Mouse (Mus musculus) kidney, embryonic 16.5 days (tissue): Measurements from ENCODE around the gene Leng8. TPM values are rescaled to one million over a fixed set of nuclear protein-coding genes. Genes with fewer than 3 reads are reported as not detected.

Experiments used
- ATAC-seq: fragments of 200-750 bp; cut with Nextera tagmentation; 2 replicates; pipeline ENCODE4 v1.8.0; 2017; ENCODE audit warnings: moderate TSS enrichment; ENCODE audit not compliant: low FRiP score, low TSS enrichment
- H3K27ac ChIP-seq: fragments of 300-500 bp; sonication (generic); 2 replicates; pipeline ENCODE4 v1.5.1; 2014; ENCODE audit warnings: low read length
- H3K27me3 ChIP-seq: fragments of 300-500 bp; sonication (generic); 2 replicates; pipeline ENCODE4 v1.6.1; 2014; ENCODE audit warnings: low read length, control low read depth, mixed read lengths; ENCODE audit not compliant: insufficient read depth
- H3K36me3 ChIP-seq: fragments of 300-500 bp; sonication (generic); 2 replicates; pipeline ENCODE4 v1.6.1; 2014; ENCODE audit warnings: low read length, control low read depth, mixed read lengths; ENCODE audit not compliant: insufficient read depth
- H3K4me1 ChIP-seq: fragments of 300-500 bp; sonication (generic); 2 replicates; pipeline ENCODE4 v1.6.1; 2014; ENCODE audit warnings: low read length, control low read depth, mixed read lengths; ENCODE audit not compliant: insufficient read depth
- H3K4me2 ChIP-seq: fragments of 300-500 bp; sonication (generic); replicated peaks from 2 replicates; pipeline ENCODE4 v1.6.1; 2014; ENCODE audit warnings: low read depth, low read length
- H3K4me3 ChIP-seq: fragments of 300-500 bp; sonication (generic); 2 replicates; pipeline ENCODE4 v1.5.1; 2014; ENCODE audit warnings: mild to moderate bottlenecking, low read length
- H3K9ac ChIP-seq: fragments of 300-500 bp; sonication (generic); replicated peaks from 2 replicates; pipeline ENCODE4 v1.6.1; 2014; ENCODE audit warnings: low read length
- H3K9me3 ChIP-seq: fragments of 300-500 bp; sonication (generic); 2 replicates; pipeline ENCODE4 v1.6.1; 2016; ENCODE audit warnings: low read length, control low read depth
- WGBS: fragments of 180-500 bp; shearing (Covaris S2); extraction: QIAGEN DNeasy Blood & Tissue Kit; methylation state at CpG from one replicate; pipeline ENCODE4 v1.1.7; 2014; 5-methylcytosine and 5-hydroxymethylcytosine counted together
- polyA plus RNA-seq: library from polyadenylated mRNA; unstranded; fragments of >200 nt; fragmentation: Nextera tagmentation; extraction: Ambion mirVana; gene quantifications from 2 replicates; pipeline ENCODE4 v1.2.1, GENCODE M21; 2015

Gene Leng8
- 59.7 and 74.2 TPM in 2 replicates for polyA plus RNA-seq

DNA sequence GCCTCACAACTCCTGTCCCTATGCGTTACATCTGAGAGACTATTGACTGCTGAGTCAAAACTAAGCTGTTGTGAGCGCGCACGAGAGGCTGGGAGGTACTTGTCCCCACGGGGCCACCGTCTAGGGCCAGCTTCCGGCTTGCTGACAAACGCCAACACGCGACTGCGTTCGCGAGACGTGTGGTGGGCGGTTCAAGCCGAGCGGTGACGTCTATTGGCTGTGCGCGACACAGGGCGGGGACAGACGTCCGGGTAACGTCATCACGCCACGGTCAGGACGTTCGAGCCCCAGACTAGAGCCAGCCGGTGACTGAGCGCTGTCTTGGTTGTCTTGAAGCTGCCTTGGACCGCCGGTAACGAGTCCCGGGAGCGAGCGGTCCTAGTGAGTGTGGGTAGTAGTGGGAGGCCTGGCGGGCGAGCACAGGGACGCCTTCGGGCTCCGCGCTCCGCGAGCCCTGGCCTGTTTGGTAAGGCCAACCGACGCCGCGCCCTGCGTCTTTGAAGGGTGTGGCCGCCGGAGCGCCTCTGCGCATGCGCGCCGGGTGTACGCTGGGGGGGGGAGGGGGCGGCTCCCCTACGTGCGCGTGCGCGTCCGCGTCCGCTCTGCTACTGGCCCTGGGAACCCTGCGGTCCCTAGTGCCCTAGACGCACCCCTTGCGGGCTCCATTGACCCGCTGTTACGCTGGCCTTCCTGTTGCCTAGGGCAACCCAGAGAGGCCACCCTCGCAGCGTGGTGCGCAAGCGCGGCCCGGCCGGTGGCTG lies at the start of gene Leng8:
TSS of gene Leng8 (plus strand) at position 269 of the 761 bp plus-strand sequence.
- Histone ChIP-seq H3K4me2 (peak within 1 kb of the TSS; percentile 85), H3K9me3 (no peaks in the 10 kb centered on the region), H3K27me3 (no peaks in the 10 kb centered on the region), H3K9ac (peak within 1 kb of the TSS; percentile 95), H3K4me3 (peak within 1 kb of the TSS; percentile 86), H3K27ac (peak within 1 kb of the TSS; percentile 96), H3K36me3 (peaks cover 34% of the 10 kb centered on the region), H3K4me1 (peaks cover 11% of the 10 kb centered on the region)
- WGBS, result 0% methylated on average over 74 of the region's 78 CpGs
- peak; percentile 99 for ATAC-seq

DNA sequence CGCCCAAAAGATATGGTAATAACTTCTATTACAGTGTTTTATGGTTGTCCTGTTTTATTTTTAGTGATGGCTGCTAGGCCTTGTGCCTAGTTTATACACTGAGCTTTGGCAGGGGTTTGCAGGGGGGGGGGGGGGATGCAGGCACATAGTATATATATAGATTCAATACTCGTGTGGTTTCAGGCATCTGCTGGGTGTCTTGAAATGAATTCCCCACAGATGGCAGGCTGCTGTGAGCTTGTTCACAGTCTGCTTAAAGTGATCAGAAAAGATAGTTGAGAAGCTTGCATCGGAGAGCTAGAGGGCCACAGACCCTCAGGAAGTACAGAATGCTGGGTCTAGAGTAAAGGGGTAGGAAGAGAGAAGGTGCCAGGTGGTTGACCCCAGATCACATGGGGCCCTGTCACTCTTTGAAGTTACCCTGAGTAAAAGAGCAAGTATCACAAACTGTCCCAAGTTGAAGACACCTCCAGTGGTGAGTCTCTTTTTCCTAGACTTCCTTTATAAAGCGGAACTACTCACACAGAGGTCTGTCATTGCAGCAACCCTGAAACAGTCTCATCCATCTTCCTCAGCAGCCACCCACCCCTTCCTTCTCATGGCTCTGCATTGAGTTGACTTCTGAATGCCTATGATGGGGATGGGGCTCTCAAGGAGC lies 49.5 kb upstream of the Leng8 start:
- H3K4me3 ChIP-seq, result no peak overlapping the region
- H3K36me3 ChIP-seq, result no peaks in the 10 kb centered on the region
- no peaks in the 10 kb centered on the region for H3K4me1 ChIP-seq
- no peaks in the 10 kb centered on the region for H3K9me3 ChIP-seq
- H3K27me3 ChIP-seq, result no peaks in the 10 kb centered on the region
- no peak overlapping the region for H3K27ac ChIP-seq
- no peak overlapping the region for H3K9ac ChIP-seq
- no peak for ATAC-seq
- H3K4me2 ChIP-seq, result no peak overlapping the region
- 76% methylated on average over 4 of the region's 4 CpGs for WGBS

DNA sequence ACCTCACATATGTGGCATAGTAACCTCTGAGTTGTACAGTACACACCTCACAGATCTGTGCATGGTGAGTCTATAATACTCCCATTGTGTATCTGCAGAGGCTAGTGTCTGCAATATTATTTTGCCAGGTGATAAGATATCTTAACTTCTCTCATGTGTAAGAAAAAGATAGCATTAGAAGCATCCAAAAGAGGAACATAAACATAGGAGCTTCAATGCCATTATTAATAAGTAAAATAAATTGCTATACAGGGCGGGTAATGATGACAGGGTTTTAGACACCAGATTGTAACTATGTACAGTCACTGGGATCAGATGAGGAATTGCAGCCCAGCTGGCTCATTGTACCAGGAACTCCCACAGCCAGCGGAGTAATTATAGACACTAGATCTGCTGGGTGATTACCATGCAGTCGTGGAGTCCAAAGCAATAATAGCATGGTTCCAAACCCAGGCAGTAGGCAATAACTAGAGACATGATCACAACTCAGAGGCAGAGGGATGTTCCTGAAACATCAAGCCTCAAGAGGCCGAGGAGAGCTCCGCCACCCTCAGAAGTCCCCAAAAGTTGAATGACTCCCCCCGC lies 48.9 kb upstream of the Leng8 start:
- no peaks in the 10 kb centered on the region for H3K27me3 ChIP-seq
- ATAC-seq, result no peak
- WGBS, result 78% methylated on average over 6 of the region's 6 CpGs

GRCm38 (mm10) chr7:4088679-4089078 lies 48.2 kb upstream of the Leng8 start:
- no peaks in the 10 kb centered on the region for H3K9me3 ChIP-seq
- no peak for ATAC-seq
- no peak overlapping the region for H3K4me2 ChIP-seq
- no peaks in the 10 kb centered on the region for H3K36me3 ChIP-seq
- no peak overlapping the region for H3K9ac ChIP-seq
- H3K4me3 ChIP-seq, result no peak overlapping the region
- no peaks in the 10 kb centered on the region for H3K4me1 ChIP-seq
- H3K27me3 ChIP-seq, result no peaks in the 10 kb centered on the region
- H3K27ac ChIP-seq, result no peak overlapping the region
- WGBS, result 85% methylated on average over 2 of the region's 2 CpGs

More for the DNA sequence above, 48.9 kb upstream of the Leng8 start:
- H3K4me3 ChIP-seq, result no peak overlapping the region
- H3K4me2 ChIP-seq, result no peak overlapping the region
- H3K27ac ChIP-seq, result no peak overlapping the region
- no peak overlapping the region for H3K9ac ChIP-seq
- H3K4me1 ChIP-seq, result no peaks in the 10 kb centered on the region
- no peaks in the 10 kb centered on the region for H3K36me3 ChIP-seq
- H3K9me3 ChIP-seq, result no peaks in the 10 kb centered on the region

GRCm38 (mm10) chr7:4091170-4091569 lies 45.7 kb upstream of the Leng8 start:
- Histone ChIP-seq H3K27me3 (no peaks in the 10 kb centered on the region), H3K9me3 (no peaks in the 10 kb centered on the region), H3K36me3 (no peaks in the 10 kb centered on the region), H3K27ac (no peak overlapping the region), H3K4me1 (no peaks in the 10 kb centered on the region), H3K4me3 (no peak overlapping the region), H3K4me2 (no peak overlapping the region), H3K9ac (no peak overlapping the region)
- ATAC-seq, result no peak
- WGBS, result 51% methylated on average over 8 of the region's 8 CpGs

GRCm38 (mm10) chr7:4098301-4098700 lies 38.5 kb upstream of the Leng8 start:
- H3K4me2 ChIP-seq, result no peak overlapping the region
- no peaks in the 10 kb centered on the region for H3K36me3 ChIP-seq
- H3K9me3 ChIP-seq, result no peaks in the 10 kb centered on the region
- no peak overlapping the region for H3K9ac ChIP-seq
- H3K4me1 ChIP-seq, result no peaks in the 10 kb centered on the region
- H3K4me3 ChIP-seq, result no peak overlapping the region
- H3K27ac ChIP-seq, result no peak overlapping the region
- WGBS, result 70% methylated on average over 2 of the region's 2 CpGs
- no peaks in the 10 kb centered on the region for H3K27me3 ChIP-seq
- no peak for ATAC-seq

DNA sequence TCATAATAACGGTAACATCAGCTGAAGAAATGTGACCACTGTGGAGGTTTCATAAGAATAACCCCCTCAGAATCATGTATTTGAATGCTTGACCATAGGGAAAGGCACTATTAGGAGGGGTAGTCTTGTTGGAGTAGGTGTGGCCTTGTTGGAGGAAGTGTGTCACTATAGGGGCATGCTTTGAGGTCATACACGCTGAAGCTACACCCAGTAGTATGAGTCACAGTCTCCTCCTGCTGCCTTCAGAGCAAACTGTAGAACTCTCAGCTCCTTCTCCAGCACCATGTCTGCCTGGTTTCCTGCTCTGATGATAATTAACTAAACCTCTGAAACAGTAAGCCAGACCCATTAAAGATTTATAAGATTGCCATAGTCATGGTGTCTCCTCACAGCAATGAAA lies 38.0 kb upstream of the Leng8 start:
- H3K9me3 ChIP-seq, result no peaks in the 10 kb centered on the region
- H3K4me2 ChIP-seq, result no peak overlapping the region
- 69% methylated on average over 2 of the region's 2 CpGs for WGBS
- H3K27me3 ChIP-seq, result no peaks in the 10 kb centered on the region
- H3K4me1 ChIP-seq, result no peaks in the 10 kb centered on the region
- no peaks in the 10 kb centered on the region for H3K36me3 ChIP-seq
- H3K4me3 ChIP-seq, result no peak overlapping the region
- no peak overlapping the region for H3K27ac ChIP-seq
- no peak for ATAC-seq
- no peak overlapping the region for H3K9ac ChIP-seq

GRCm38 (mm10) chr7:4101144-4101543 lies 35.7 kb upstream of the Leng8 start:
- no peaks in the 10 kb centered on the region for H3K36me3 ChIP-seq
- H3K9me3 ChIP-seq, result no peaks in the 10 kb centered on the region
- no peak for ATAC-seq
- H3K4me2 ChIP-seq, result no peak overlapping the region
- WGBS, result 82% methylated on average over 5 of the region's 5 CpGs
- no peak overlapping the region for H3K9ac ChIP-seq
- no peak overlapping the region for H3K4me3 ChIP-seq
- no peaks in the 10 kb centered on the region for H3K27me3 ChIP-seq
- no peak overlapping the region for H3K27ac ChIP-seq
- H3K4me1 ChIP-seq, result no peaks in the 10 kb centered on the region

- Histone ChIP-seq H3K4me1 (no peaks in the 10 kb centered on the region), H3K4me3 (no peak overlapping the region), H3K9ac (no peak overlapping the region), H3K4me2 (no peak overlapping the region), H3K36me3 (no peaks in the 10 kb centered on the region), H3K27ac (no peak overlapping the region), H3K27me3 (no peaks in the 10 kb centered on the region; the same call in 1 of the 2 replicates), H3K9me3 (no peaks in the 10 kb centered on the region)
- ATAC-seq, result no peak
- 24% methylated on average over 4 of the region's 4 CpGs for WGBS
These were observed 33.4 kb upstream of the Leng8 start for GRCm38 (mm10) chr7:4103411-4103810.

GRCm38 (mm10) chr7:4111766-4112165 lies 25.1 kb upstream of the Leng8 start:
- H3K4me2 ChIP-seq, result no peak overlapping the region
- H3K27ac ChIP-seq, result no peak overlapping the region
- H3K9ac ChIP-seq, result no peak overlapping the region
- no peak overlapping the region for H3K4me3 ChIP-seq
- H3K9me3 ChIP-seq, result no peaks in the 10 kb centered on the region
- H3K4me1 ChIP-seq, result no peaks in the 10 kb centered on the region
- ATAC-seq, result no peak
- no peaks in the 10 kb centered on the region; the same call in 1 of the 2 replicates for H3K27me3 ChIP-seq
- no peaks in the 10 kb centered on the region for H3K36me3 ChIP-seq
- WGBS, result 58% methylated on average over 3 of the region's 3 CpGs
